Mouse (Mus musculus): ENCODE measurements around the gene B3gnt3. TPM values are rescaled to one million over a fixed set of nuclear protein-coding genes. Genes with fewer than 3 reads are reported as not detected.

Gene B3gnt3
- polyA plus RNA-seq, 1 experiment from 2014 or later, result 0.67 TPM

DNA sequence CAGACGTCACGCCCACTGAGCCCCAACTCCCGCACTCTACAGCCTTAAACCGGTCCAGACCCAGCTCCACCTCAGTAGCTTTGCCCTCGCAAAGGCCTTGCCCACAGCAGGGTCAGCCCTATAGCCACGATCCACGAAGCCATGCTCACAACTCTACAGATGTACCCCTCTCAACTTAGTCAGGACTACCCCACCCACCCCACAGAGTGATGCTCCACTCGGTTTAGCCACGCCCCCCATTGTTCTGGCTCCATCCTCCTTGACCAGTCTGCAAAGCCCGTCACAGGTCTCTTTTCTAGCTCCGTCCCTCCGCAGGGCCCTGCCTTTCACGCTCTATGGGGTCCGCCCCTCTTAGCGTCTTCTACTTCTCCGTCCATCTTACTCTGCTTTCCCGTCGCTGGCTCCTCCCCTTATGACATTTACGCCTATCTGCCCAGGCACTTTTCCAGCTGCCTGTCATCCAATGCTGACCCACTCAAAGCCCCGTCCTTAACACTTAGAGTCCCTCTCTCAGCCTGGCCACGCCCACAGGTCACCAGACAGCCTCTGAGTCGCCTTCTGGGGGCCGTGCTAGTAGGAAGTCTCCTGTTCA lies 15.3 kb downstream of the B3gnt3 start:
- Histone ChIP-seq H3K27me3 (replicated peaks) (peaks cover 100% of the 10 kb centered on the region), H3K4me1 (peaks cover 13% of the 10 kb centered on the region; the same call in 1 of the 2 replicates), H3K27ac (no peak overlapping the region), H3K4me3 (peak overlapping the region; percentile 30), H3K9me3 (no peaks in the 10 kb centered on the region), H3K36me3 (no peaks in the 10 kb centered on the region), H3K4me2 (replicated peaks) (peak overlapping the region; percentile 54), H3K9ac (no peak overlapping the region)
- peak; percentile 49 for ATAC-seq (ENCODE audit: low FRiP score, low read depth)
- WGBS, result under 1% methylated on average over 23 of the region's 23 CpGs

DNA sequence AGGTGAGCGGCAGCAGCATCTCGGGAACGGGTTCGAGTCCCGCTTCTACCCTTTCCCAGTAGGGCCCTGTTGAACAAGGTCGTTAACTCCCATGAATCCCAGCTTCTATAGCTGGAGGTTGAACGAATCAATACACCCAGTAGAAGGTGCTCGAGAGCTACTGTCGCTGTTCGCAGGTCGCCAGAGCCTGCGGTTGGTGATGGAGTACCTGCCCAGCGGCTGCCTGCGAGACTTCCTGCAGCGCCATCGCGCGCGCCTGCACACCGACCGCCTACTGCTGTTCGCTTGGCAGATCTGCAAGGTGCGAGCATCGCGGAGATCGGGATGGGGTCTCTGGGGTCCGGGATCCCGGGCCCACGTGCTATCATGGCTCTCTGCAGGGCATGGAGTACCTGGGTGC lies 16.0 kb downstream of the B3gnt3 start:
- no peaks in the 10 kb centered on the region for H3K36me3 ChIP-seq
- peaks cover 100% of the 10 kb centered on the region for H3K27me3 ChIP-seq (replicated peaks)
- H3K4me1 ChIP-seq, result peaks cover 13% of the 10 kb centered on the region; the same call in 1 of the 2 replicates
- no peaks in the 10 kb centered on the region for H3K9me3 ChIP-seq
- 2% methylated on average over 29 of the region's 29 CpGs for WGBS
- no peak overlapping the region for H3K27ac ChIP-seq
- peak overlapping the region; percentile 54 for H3K4me2 ChIP-seq (replicated peaks)
- peak overlapping the region; percentile 30 for H3K4me3 ChIP-seq
- ATAC-seq (ENCODE audit: low FRiP score, low read depth), result peak; percentile 34
- no peak overlapping the region for H3K9ac ChIP-seq

DNA sequence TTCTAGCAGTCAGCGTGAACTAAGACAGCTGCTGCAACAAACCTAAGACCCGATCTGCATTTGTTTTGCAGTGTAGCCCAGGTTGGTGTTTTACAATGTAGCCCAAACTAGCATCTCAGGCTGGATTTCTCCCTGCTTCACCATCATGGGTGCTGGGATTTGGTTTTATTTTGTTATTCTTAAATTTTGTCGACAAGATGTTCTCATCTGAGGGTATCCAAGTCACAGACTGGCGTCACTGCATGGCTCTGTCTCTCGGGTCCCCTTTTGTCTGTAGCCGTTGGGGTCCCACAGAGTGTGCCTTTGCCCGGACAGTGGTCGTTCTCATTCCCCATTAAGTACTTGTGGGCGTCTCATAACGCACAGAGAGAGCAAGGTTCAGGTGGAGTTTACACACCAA lies 16.9 kb downstream of the B3gnt3 start:
- 9% methylated on average over 10 of the region's 10 CpGs for WGBS
- Histone ChIP-seq H3K4me3 (no peak overlapping the region), H3K4me2 (replicated peaks) (no peak overlapping the region), H3K36me3 (no peaks in the 10 kb centered on the region), H3K9ac (no peak overlapping the region), H3K27ac (no peak overlapping the region), H3K9me3 (no peaks in the 10 kb centered on the region), H3K27me3 (replicated peaks) (peaks cover 100% of the 10 kb centered on the region), H3K4me1 (peaks cover 13% of the 10 kb centered on the region)
- no peak for ATAC-seq (ENCODE audit: low FRiP score, low read depth)

DNA sequence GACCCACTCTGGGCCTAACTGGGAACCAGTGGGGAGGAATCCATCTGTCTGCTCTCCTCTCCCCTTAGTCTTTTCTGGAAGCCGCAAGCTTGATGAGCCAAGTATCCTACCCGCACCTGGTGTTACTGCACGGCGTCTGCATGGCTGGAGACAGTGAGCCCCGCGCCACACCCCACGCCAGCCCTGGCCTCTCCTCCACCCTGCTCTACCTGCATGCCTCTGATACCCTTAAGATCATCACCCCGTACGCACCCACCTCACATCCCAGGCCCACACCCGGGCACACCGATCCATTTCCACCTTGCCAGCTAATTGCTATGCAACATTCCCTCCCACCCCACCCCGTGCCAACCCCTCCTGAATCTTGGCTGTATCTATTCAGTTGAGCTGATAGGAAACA lies 18.8 kb downstream of the B3gnt3 start:
- Histone ChIP-seq H3K4me3 (no peak overlapping the region), H3K9me3 (no peaks in the 10 kb centered on the region), H3K4me2 (replicated peaks) (no peak overlapping the region), H3K27ac (no peak overlapping the region), H3K36me3 (no peaks in the 10 kb centered on the region), H3K9ac (no peak overlapping the region), H3K4me1 (peaks cover 18% of the 10 kb centered on the region), H3K27me3 (replicated peaks) (peaks cover 100% of the 10 kb centered on the region)
- WGBS, result 59% methylated on average over 12 of the region's 12 CpGs
- ATAC-seq (ENCODE audit: low FRiP score, low read depth), result no peak

DNA sequence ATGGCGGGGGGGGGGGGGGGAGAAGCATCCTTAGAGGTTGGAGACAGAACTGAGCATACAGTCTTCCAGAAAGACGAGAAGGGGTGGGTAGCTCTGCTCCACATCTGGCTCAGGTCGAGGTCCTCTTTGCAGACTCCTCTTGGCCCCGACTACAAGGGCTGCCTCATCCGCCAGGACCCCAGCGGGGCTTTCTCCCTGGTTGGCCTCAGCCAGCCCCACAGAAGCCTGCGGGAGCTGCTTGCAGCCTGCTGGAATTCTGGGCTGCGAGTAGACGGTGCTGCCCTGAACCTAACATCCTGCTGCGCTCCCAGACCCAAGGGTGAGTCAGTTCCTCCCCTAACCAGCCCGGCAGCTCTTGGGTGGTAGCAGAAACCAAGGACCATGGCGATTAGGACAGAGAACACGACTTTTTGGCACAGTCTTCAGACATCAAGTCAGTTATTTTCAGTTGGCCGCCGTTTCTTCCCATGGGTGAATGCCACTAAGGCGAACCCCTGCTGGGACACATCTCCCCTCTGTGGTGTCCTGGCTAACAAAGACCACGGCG lies 20.1 kb downstream of the B3gnt3 start:
- peak overlapping the region; percentile 3; the same call in 1 of the 2 replicates for H3K4me3 ChIP-seq
- peaks cover 16% of the 10 kb centered on the region for H3K4me1 ChIP-seq
- H3K4me2 ChIP-seq (replicated peaks), result no peak overlapping the region
- 4% methylated on average over 18 of the region's 18 CpGs for WGBS
- no peaks in the 10 kb centered on the region for H3K36me3 ChIP-seq
- H3K27me3 ChIP-seq (replicated peaks), result peaks cover 100% of the 10 kb centered on the region
- no peak overlapping the region for H3K9ac ChIP-seq
- no peaks in the 10 kb centered on the region for H3K9me3 ChIP-seq
- no peak for ATAC-seq (ENCODE audit: low FRiP score, low read depth)
- H3K27ac ChIP-seq, result no peak overlapping the region

DNA sequence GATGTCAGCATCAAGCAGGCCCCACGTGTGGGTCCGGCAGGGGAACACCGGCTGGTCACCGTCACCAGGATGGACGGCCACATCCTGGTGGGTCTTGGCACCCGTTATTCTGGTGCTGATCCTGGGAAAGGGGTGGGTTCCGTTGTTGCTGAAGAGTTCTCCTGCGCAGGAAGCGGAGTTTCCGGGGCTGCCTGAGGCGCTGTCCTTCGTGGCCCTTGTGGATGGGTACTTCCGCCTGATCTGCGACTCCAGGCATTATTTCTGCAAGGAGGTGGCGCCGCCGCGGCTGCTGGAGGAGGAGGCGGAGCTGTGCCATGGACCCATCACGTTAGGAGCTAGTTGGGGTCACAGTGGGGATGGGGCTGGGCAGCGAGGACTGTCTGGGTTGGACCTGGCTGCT lies 21.1 kb downstream of the B3gnt3 start:
- ATAC-seq (ENCODE audit: low FRiP score, low read depth), result no peak
- 4% methylated on average over 21 of the region's 21 CpGs for WGBS
- H3K4me2 ChIP-seq (replicated peaks), result peak overlapping the region; percentile 28; the same call in 1 of the 2 replicates

DNA sequence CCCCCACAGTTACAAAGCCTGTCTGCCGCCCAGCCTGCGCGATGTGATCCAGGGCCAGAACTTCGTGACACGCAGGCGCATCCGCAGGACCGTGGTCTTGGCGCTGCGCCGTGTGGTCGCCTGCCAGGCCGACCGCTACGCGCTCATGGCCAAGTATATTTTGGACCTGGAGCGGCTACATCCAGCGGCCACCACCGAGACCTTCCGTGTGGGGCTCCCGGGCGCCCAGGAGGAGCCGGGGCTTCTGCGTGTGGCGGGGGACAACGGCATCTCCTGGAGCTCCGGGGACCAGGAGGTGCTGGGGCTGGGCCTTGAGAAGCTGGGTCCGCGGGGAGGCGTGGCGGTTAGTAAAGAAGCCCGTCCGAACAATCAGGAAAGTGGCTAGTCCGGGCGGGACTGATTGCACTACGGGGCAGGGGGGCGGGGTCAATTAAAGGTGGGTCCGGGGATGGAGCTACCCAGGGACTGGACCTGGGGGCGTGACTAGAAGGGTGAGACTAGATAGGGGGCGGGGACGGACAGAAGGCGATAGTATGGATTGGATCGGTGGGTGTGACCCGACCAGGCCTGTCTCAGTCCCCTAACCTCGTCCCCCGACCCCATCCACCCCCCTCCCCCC lies 21.9 kb downstream of the B3gnt3 start:
- 4% methylated on average over 46 of the region's 46 CpGs for WGBS
- H3K9ac ChIP-seq, result peak overlapping the region; percentile 45; the same call in 1 of the 2 replicates

More for the DNA sequence above, 21.1 kb downstream of the B3gnt3 start:
- Histone ChIP-seq H3K27ac (no peak overlapping the region), H3K4me3 (peak overlapping the region; percentile 7; the same call in 1 of the 2 replicates), H3K27me3 (replicated peaks) (peaks cover 100% of the 10 kb centered on the region), H3K9ac (no peak overlapping the region), H3K4me1 (peaks cover 12% of the 10 kb centered on the region; the same call in 1 of the 2 replicates), H3K9me3 (no peaks in the 10 kb centered on the region), H3K36me3 (no peaks in the 10 kb centered on the region)

DNA sequence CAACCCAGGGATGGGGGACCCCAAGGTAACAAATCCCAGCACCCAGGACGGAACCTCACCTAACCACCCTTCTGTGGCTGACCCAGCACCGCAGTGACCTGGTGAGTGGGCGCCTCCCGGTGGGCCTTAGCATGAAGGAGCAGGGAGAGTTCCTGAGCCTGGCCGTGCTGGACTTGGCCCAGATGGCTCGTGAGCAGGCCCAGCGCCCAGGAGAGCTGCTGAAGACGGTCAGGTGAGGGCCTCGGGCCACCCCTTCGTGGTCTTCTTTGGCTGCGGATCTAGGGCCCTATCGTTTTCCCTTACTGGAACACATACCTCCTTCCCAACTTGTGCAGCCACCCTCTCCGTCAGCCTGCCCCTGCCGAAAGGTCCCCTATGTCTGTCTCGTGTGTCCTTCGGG lies 22.5 kb downstream of the B3gnt3 start:
- no peaks in the 10 kb centered on the region for H3K36me3 ChIP-seq
- ATAC-seq (ENCODE audit: low FRiP score, low read depth), result no peak
- H3K4me2 ChIP-seq (replicated peaks), result peak overlapping the region; percentile 53
- H3K4me1 ChIP-seq, result peaks cover 12% of the 10 kb centered on the region; the same call in 1 of the 2 replicates
- H3K4me3 ChIP-seq, result no peak overlapping the region
- no peak overlapping the region for H3K27ac ChIP-seq
- H3K27me3 ChIP-seq (replicated peaks), result peaks cover 93% of the 10 kb centered on the region
- WGBS, result 8% methylated on average over 16 of the region's 16 CpGs
- H3K9ac ChIP-seq, result no peak overlapping the region
- H3K9me3 ChIP-seq, result no peaks in the 10 kb centered on the region

More for the DNA sequence above, 21.9 kb downstream of the B3gnt3 start:
- Histone ChIP-seq H3K9me3 (no peaks in the 10 kb centered on the region), H3K4me3 (0 out of 2 replicates have a peak overlapping the region, but pooled peaks have one; percentile 11), H3K4me1 (peaks cover 12% of the 10 kb centered on the region; the same call in 1 of the 2 replicates), H3K4me2 (replicated peaks) (peak overlapping the region; percentile 53), H3K27me3 (replicated peaks) (peaks cover 97% of the 10 kb centered on the region), H3K36me3 (no peaks in the 10 kb centered on the region), H3K27ac (no peak overlapping the region)
- no peak for ATAC-seq (ENCODE audit: low FRiP score, low read depth)

DNA sequence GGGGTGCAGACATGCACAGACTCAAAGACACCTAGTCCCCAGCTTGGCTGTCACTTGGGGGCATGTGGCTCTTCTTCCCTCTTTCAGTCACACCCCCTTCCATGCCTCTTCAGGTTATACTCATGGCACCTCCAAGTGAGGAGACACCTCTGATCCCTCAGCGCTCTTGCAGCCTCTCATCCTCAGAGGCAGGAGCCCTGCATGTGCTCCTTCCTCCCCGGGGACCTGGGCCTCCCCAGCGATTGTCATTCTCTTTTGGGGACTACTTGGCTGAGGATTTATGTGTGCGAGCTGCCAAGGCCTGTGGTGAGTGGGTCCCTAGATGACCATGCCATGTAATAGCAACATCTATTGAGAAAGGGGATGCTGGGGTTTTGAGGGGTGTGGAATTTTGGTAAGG lies 23.4 kb downstream of the B3gnt3 start:
- no peaks in the 10 kb centered on the region for H3K9me3 ChIP-seq
- WGBS, result 51% methylated on average over 4 of the region's 4 CpGs
- H3K36me3 ChIP-seq, result no peaks in the 10 kb centered on the region
- H3K4me3 ChIP-seq, result 0 out of 2 replicates have a peak overlapping the region, but pooled peaks have one; percentile 5
- H3K27ac ChIP-seq, result no peak overlapping the region
- peaks cover 88% of the 10 kb centered on the region for H3K27me3 ChIP-seq (replicated peaks)
- peaks cover 12% of the 10 kb centered on the region; the same call in 1 of the 2 replicates for H3K4me1 ChIP-seq
- ATAC-seq (ENCODE audit: low FRiP score, low read depth), result no peak
- H3K9ac ChIP-seq, result no peak overlapping the region
- no peak overlapping the region for H3K4me2 ChIP-seq (replicated peaks)

DNA sequence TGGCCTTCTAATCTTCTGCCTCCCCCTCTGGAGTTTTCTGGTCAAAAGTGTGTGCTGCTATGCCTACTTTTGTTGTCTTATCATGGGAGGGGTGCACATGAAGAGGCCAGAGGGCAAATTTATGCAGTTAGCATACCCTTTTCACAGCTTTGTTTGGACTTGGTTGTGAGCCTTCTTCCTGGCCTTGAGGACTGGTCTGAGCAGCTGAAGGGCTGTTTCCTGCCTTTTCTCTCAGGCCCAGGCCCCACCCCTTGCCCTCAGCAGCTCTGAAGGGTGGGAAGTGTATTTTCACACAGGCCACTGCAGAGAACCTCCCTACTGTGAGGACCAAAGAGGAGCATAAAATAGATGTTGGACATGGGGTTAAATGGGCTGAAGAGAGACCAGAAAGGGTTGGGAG lies 24.0 kb downstream of the B3gnt3 start:
- H3K36me3 ChIP-seq, result no peaks in the 10 kb centered on the region
- H3K4me1 ChIP-seq, result peaks cover 12% of the 10 kb centered on the region; the same call in 1 of the 2 replicates
- no peak overlapping the region for H3K27ac ChIP-seq
- no peak overlapping the region for H3K9ac ChIP-seq
- peaks cover 85% of the 10 kb centered on the region for H3K27me3 ChIP-seq (replicated peaks)
- H3K4me2 ChIP-seq (replicated peaks), result no peak overlapping the region
- no peak overlapping the region for H3K4me3 ChIP-seq
- ATAC-seq (ENCODE audit: low FRiP score, low read depth), result no peak
- H3K9me3 ChIP-seq, result no peaks in the 10 kb centered on the region

DNA sequence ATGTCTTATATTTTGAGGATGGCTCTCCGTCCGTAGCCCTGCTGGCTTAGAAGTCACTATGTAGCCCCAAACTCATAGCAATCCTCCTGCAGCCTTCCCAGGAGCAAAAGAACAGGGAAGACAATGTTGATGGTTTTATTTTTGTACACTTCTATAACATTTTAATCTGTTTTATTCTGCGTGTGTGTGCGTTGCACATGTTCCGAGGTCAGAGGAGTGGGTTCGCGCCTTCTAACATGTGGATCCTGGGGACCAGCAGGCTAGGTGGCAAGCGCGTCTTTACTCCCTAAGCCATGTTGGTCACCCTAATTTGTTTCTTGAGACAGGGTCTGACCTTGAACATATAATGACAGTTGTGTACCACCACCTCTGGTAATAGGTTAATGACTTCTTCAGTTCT lies 24.8 kb downstream of the B3gnt3 start:
- WGBS, result 51% methylated on average over 9 of the region's 9 CpGs
- no peak overlapping the region for H3K27ac ChIP-seq
- no peak overlapping the region; the same call in 1 of the 2 replicates for H3K4me3 ChIP-seq

DNA sequence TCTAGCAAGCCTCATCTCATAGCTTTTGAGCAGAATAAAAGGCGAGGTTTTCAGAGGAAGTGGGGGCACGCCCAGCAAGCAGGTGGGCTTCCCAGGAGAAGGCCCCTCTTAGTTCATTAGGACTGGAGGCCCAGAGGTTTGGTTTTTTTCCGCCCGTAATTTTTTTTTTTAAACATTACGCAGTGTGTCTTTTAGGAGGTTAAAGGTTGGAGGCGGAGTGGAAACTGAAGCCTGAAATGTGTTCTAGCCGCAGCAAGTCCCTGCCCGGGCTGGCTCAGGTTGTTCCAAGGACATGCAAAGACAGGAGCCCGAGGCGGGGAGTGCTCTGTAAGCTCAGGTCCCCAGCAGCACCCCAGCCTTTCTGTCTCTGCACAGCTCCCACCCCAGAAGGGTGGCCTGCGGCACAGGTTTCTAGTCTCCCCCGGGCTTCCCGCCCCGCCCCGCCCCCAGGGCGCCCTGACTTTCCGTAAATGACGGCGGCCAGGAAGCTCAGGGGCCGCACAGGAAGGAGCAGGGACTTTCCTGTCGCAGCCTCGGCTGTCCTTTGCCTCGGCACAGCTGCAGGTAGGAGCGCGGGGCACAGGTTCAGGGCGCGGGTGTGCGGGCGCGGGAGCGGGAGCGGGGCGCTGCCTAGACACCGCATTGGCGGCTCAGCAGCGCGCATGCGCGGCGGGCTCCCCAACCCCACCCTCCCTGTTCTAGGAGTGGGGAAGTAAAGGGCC lies 25.4 kb downstream of the B3gnt3 start, which contains the start of gene Jak3:
Gene Jak3, plus strand, starts transcription at position 277 of the 722 bp plus-strand sequence.
- Histone ChIP-seq H3K4me1 (peaks cover 13% of the 10 kb centered on the region), H3K9ac (peak within 1 kb of the TSS; percentile 68), H3K27ac (no peak within 1 kb of the TSS), H3K4me2 (replicated peaks) (peak within 1 kb of the TSS; percentile 93), H3K4me3 (peak within 1 kb of the TSS; percentile 61), H3K36me3 (no peaks in the 10 kb centered on the region), H3K9me3 (no peaks in the 10 kb centered on the region), H3K27me3 (replicated peaks) (peaks cover 75% of the 10 kb centered on the region)
- WGBS, result 2% methylated on average over 40 of the region's 40 CpGs
- ATAC-seq (ENCODE audit: low FRiP score, low read depth), result peak; percentile 17; the same call in 1 of the 2 replicates

More for the DNA sequence above, 24.8 kb downstream of the B3gnt3 start:
- Histone ChIP-seq H3K4me1 (peaks cover 10% of the 10 kb centered on the region; the same call in 1 of the 2 replicates), H3K4me2 (replicated peaks) (peak overlapping the region; percentile 93), H3K36me3 (no peaks in the 10 kb centered on the region), H3K27me3 (replicated peaks) (peaks cover 81% of the 10 kb centered on the region), H3K9ac (no peak overlapping the region), H3K9me3 (no peaks in the 10 kb centered on the region)
- ATAC-seq (ENCODE audit: low FRiP score, low read depth), result no peak

All from neural tube, embryonic 12.5 days (tissue).